Mouse (Mus musculus): ENCODE data around the gene Olfr1126.
"Not testable (repeated sequence)": the region's sequence is repeated elsewhere in the genome, so short reads cannot be mapped to it uniquely, and the experiment has no call there.

Olfr1126 gene

DNA sequence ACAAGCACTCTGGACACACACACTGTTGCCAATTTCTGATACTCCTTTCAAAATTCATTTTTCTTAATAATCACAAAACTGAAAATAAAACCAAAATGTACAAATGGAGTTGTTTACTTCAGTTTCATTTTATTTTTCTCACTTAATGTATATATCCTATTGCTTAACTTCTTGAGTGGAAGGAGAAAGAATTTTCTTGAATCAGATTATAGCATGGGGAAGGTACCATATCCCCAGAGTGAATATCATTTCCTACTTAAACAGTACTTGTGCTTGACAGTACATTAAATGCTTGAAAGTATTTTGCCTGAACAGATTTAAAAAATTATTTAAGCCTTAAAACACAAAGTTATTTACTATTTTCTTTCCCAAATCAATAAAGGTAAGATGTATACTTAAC lies at the start of gene Olfr1126:
Gene Olfr1126, plus strand, starts transcription at position 301 of the 400 bp plus-strand sequence.
- DNase-seq (ENCODE audit: inconsistent age in 2 of 2, low spot score in 1 of 2), result no peak

DNA sequence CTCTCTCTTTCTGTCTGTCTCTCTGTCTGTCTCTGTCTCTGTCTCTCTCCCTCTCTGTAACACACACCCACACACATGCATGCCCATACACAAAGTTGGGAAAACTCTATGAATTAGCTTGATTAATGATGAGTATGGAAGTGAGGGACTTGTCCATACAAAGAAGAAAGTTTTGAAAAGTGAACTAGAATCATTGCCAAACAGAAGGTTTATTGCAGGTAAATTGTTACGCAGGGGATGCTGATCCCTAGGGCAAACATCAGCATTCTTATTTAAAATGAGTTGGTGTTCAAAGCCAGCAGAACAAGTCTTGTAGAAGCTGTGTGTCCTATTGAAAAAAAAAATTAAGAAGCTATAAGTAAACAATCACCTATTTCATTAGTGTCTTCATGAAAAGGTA lies 37.4 kb upstream of the Olfr1126 start, which contains the start of gene Olfr1123:
Gene Olfr1123, plus strand, starts transcription at position 301 of the 400 bp plus-strand sequence.
- DNase-seq (ENCODE audit: inconsistent age in 2 of 2, low spot score in 1 of 2), result no peak

DNA sequence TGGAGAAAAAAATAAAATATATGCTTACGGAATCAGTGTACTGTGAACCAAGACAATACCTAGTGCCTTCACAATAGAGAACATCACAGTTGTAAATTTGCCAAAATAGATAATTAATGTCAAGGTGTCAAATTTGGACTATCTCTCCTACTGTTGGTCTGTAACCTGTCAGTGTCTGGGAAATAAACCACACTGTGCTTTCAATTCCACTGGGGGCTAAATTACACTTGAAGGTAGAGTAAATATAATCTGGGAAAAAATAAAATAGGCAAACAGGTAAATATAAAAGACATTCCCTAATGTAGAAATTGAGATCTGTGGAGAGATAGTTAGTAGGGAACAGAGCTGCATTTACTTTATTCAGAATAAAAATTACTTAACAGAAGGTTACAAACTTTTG lies 23.8 kb upstream of the Olfr1126 start, which contains the start of gene Olfr1124:
Gene Olfr1124, plus strand, starts transcription at position 301 of the 400 bp plus-strand sequence.
- DNase-seq (ENCODE audit: inconsistent age in 2 of 2, low spot score in 1 of 2), result no peak

DNA sequence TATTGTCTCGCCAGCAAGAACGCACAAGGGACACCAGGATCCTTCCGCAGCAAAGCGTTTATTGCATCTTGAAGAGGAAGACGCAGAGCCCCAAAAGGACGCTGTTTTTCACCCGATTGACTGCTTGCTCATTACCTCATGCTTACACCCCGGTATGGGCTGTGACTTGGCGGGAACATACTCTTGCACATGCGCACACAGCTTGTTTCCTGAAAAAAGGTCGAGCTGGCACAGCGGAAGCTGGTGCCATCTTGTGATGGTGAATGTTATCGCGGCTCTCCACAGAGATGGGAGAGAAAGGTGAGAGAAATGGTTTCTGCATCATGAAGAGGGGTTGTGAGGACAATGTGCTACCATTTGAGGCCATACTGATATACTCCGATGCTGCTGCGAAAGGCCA lies 16.0 kb upstream of the Olfr1126 start:
- DNase-seq (ENCODE audit: inconsistent age in 2 of 2, low spot score in 1 of 2), result no peak

DNA sequence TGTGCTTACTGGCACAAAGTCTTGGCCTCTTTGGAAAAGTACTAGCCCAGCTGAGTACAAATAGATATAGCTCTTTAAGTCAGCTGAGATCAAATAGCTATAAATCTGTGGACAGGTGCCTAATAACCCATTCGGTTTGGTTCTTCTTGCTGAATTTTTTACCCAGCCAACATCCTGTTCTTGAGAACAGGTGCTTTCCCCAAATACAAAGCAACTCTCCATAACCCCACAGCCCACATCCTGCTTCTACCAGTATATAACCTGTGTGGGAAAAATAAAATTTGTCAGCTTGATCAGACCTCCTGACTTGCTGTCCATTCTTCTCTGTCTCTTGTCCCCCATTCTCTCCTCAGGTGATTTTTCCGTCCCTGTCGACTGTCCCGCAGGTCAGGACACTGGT lies 8.0 kb downstream of the Olfr1126 start:
- DNase-seq (ENCODE audit: inconsistent age in 2 of 2, low spot score in 1 of 2), result no peak

DNA sequence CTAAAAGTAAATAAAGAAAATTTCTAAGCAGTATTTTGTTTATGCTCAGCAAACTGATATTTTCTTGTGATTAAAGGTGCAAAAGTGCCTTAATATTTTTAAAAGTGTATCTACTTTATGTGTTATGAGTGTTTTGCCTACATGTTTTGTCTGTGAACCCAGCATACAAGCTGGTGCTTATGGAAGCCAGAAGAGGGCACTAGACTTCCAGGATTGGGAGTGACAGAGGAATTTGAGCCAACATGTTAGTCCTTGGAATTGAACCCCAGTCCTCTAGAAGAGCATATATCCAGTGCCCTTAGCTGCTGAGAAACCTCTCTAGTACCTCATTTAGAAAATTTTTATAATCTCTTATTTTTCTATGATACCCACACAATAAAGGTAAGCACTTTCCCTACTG lies 26.4 kb downstream of the Olfr1126 start:
- no peak for DNase-seq (ENCODE audit: inconsistent age in 2 of 2, low spot score in 1 of 2)

DNA sequence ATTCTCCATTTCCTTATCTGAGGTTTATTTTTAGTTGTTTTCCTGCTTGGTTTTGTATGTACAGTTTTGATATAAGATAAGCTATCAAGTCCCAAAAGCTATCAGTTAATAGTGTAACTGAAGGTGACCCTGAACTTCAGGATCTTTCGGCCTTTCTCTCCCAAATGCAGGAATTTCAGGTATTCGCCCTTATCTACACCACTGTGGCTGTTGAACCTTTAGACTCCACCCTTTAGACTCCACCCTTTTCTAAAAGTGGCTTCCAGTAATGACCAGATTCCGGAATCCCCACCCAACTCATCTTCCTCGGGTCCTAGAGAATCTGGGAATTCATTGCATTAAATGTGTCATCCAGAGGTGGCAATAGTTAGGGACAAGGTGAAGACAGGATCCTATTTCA lies 27.4 kb downstream of the Olfr1126 start:
- DNase-seq (ENCODE audit: inconsistent age in 2 of 2, low spot score in 1 of 2), result no peak

DNA sequence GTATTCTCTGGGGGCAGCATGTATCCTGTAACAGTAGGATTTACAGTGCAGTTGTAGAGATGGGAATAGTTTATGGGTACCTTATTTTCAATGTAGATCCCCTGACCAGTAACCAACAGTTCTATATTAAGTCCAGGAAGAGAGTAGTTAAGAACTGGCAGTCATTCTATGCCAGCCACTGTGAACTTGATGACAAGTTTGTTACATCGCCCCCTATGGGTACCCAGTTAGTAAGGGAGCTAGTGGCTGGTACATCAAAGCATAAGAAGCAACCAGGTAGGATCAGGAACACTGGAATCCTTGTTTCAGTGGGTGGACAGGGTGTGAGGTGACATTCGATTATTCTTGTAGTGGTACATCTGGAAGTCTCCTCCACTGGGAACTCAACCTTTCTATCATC lies 28.5 kb downstream of the Olfr1126 start:
- DNase-seq (ENCODE audit: inconsistent age in 2 of 2, low spot score in 1 of 2), result no peak

DNA sequence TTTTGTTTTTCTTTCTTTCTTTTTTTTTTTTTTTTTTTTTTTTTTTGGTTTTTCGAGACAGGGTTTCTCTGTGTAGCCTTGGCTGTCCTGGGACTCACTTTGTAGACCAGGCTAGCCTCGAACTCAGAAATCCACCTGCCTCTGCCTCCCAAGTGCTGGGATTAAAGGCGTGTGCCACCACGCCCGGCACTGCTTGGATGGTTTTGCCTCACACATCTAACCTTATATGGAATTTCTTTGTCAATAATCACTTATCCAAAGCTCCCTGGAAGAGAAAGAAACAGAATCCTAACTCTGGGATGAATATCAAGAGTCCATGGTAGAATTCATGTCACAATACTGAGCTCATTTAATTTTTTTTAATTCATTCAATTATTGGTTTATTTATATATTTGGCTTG lies 43.2 kb downstream of the Olfr1126 start, which contains the start of gene Pramel7:
Gene Pramel7, minus strand, starts transcription at position 101 of the 400 bp plus-strand sequence.
- DNase-seq (ENCODE audit: inconsistent age in 2 of 2, low spot score in 1 of 2), result not testable (repeated sequence)

DNA sequence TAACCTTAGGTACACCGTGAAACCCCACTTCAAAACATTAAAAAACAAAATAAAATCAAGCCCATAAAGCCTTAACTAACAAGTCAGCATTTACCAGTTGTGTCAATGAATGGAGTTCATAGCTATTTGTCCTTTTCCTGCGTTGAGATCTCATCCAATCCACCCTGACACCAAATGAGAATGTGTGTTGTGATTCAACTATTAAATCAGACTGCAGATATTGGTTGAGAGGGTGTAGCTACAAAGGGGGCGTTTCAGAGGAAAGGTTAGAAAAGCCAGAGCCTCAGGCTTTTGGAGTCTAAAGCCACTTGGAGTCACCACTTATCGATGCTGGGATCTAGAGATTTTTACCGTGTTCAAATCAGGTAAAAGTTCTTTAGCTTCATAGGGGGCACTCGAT lies 52.5 kb downstream of the Olfr1126 start, which contains the start of gene Pramel6:
Gene Pramel6, plus strand, starts transcription at position 301 of the 400 bp plus-strand sequence.
- DNase-seq (ENCODE audit: inconsistent age in 2 of 2, low spot score in 1 of 2), result no peak

Data from adrenal gland, adult (tissue).